Mouse (Mus musculus): ENCODE data around the gene Fabp3. TPM values are rescaled to one million over a fixed set of nuclear protein-coding genes. Genes with fewer than 3 reads are reported as not detected.

Fabp3 gene
- polyA plus RNA-seq, 2 experiments: 41.6 to 47.3 TPM

DNA sequence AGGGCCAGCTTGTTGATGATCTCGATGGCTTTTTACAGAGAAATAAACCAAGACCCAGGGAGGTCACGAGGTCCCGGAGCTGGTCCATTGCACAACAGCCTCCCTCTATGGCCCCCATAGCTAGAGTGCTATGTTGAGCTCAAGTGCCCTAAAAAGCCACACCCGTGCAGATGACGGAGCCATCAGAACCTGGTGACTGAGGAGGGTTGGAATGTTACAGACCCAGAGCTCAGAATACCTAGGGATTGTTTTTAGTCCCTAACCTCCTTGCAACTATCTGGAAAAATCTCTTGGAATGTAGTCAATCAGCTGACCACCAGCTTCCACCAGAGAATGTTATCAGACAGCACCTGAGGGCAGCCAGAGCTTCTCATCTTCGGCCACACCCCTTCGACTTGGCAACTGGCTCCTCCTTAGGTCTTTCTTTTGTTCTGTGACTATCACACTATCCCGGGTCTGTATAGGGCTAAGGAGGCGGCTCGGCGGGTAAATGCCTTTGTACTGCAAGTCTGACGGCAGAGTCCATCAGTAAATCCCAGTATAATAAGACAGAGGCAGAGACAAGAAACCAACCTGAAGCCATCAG lies 6.0 kb upstream of the Fabp3 start:
- no peak overlapping the region for H3K27ac ChIP-seq (replicated peaks; ENCODE audit: low read depth, low read length)
- H3K36me3 ChIP-seq (ENCODE audit: control insufficient read depth, insufficient read depth, low read length): no peaks in the 10 kb centered on the region
- H3K4me3 ChIP-seq (replicated peaks; ENCODE audit: low read length): no peak overlapping the region
- no peak overlapping the region for H3K4me2 ChIP-seq (replicated peaks; ENCODE audit: low read depth, low read length, severe bottlenecking)
- H3K9me3 ChIP-seq (ENCODE audit: control insufficient read depth, low read length): no peaks in the 10 kb centered on the region
- H3K9ac ChIP-seq (ENCODE audit: low read depth, low read length, severe bottlenecking): no peak overlapping the region
- TF ChIP-seq POLR2A (IDR thresholded peaks at IDR 0.05; ENCODE audit: borderline replicate concordance, extremely low read depth, insufficient read depth, insufficient read length): no peak
- DNase-seq (ENCODE audit: low spot score): no peak
- H3K27me3 ChIP-seq (ENCODE audit: control insufficient read depth, insufficient read depth, low read length): peaks cover 10% of the 10 kb centered on the region
- WGBS: 59% methylated on average over 12 of the region's 12 CpGs
- ATAC-seq (ENCODE audit: low FRiP score, low read depth): no peak
- no peaks in the 10 kb centered on the region for H3K4me1 ChIP-seq (ENCODE audit: control insufficient read depth, insufficient read depth, low read length)

DNA sequence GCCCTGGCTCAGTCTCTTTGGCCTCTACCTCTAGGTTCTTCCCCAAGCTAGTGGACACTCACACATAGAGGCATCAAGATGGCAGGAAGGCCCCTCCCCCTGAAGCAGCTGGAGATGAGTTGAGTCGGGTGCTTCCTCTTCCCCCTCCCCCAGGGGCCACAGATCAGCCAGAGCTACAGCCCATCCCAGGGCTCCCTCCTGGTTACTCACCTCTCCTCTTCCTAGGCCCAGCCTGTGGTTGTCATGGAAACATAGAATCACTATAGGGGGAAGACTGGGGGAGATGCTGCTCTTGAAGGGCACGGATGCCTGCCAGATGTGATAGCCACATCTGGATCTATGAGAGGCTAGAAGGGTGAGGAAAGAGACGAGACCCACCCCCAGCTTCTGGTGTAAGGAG lies 3.6 kb upstream of the Fabp3 start:
- peaks cover 7% of the 10 kb centered on the region for H3K4me1 ChIP-seq (ENCODE audit: control insufficient read depth, insufficient read depth, low read length)
- WGBS: 22% methylated on average over 3 of the region's 3 CpGs
- H3K27me3 ChIP-seq (ENCODE audit: control insufficient read depth, insufficient read depth, low read length): peaks cover 32% of the 10 kb centered on the region
- no peak for DNase-seq (ENCODE audit: low spot score)
- no peaks in the 10 kb centered on the region for H3K36me3 ChIP-seq (ENCODE audit: control insufficient read depth, insufficient read depth, low read length)
- no peaks in the 10 kb centered on the region for H3K9me3 ChIP-seq (ENCODE audit: control insufficient read depth, low read length)
- H3K4me3 ChIP-seq (replicated peaks; ENCODE audit: low read length): no peak overlapping the region
- TF ChIP-seq POLR2A (IDR thresholded peaks at IDR 0.05; ENCODE audit: borderline replicate concordance, extremely low read depth, insufficient read depth, insufficient read length): no peak
- H3K9ac ChIP-seq (ENCODE audit: low read depth, low read length, severe bottlenecking): no peak overlapping the region
- no peak overlapping the region for H3K27ac ChIP-seq (replicated peaks; ENCODE audit: low read depth, low read length)
- no peak overlapping the region for H3K4me2 ChIP-seq (replicated peaks; ENCODE audit: low read depth, low read length, severe bottlenecking)
- ATAC-seq (ENCODE audit: low FRiP score, low read depth): no peak

DNA sequence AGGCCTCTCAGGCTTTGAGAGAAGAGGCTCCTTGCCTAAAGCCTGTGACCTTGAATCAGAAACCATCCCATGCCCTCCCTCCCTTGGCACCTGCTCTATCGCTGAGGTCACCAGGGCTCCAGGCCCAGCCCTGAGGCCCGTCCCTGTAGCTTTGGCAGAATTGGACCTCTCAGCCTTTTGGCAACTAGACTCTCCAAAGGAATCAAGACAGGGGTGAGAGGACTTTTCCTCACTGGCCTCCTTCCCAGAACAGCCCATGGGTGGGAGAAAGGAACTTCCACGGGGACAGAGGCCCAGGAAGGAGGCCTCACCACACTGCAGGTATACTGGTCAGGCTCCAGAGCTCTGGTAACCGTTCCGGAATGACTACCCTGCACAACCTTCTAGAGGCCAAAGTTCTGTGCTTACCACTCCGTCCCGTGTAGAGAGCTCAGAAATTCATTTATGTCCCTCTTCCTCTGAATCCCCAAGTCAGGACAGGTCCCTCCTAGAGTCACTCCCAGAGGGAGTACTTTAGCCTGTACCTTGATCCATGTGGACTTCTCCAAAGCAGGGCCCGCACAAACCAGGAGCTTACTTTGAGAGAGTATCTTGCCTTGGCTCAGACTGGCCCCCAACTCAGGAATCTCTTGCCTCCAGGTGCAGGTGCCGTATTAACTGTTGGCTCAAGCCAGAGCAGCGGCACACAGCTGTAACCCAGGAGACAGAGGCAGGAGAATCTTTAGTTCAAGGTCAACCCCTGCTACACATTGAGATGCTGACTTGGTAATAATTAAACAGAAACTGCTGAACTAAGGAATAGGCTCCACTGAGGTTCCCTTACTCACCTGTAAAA lies 1.4 kb upstream of the Fabp3 start:
- 74% methylated on average over 10 of the region's 10 CpGs for WGBS
- Histone ChIP-seq H3K4me2 (replicated peaks; ENCODE audit: low read depth, low read length, severe bottlenecking) (peak overlapping the region; percentile 87), H3K9me3 (ENCODE audit: control insufficient read depth, low read length) (no peaks in the 10 kb centered on the region), H3K9ac (ENCODE audit: low read depth, low read length, severe bottlenecking) (no peak overlapping the region), H3K27ac (replicated peaks; ENCODE audit: low read depth, low read length) (no peak overlapping the region), H3K4me1 (ENCODE audit: control insufficient read depth, insufficient read depth, low read length) (peaks cover 7% of the 10 kb centered on the region), H3K36me3 (ENCODE audit: control insufficient read depth, insufficient read depth, low read length) (no peaks in the 10 kb centered on the region), H3K27me3 (ENCODE audit: control insufficient read depth, insufficient read depth, low read length) (peaks cover 38% of the 10 kb centered on the region), H3K4me3 (replicated peaks; ENCODE audit: low read length) (peak overlapping the region; percentile 46; the same call in 1 of the 2 replicates)
- DNase-seq (ENCODE audit: low spot score): no peak
- TF ChIP-seq POLR2A (IDR thresholded peaks at IDR 0.05; ENCODE audit: borderline replicate concordance, extremely low read depth, insufficient read depth, insufficient read length): no peak
- no peak for ATAC-seq (ENCODE audit: low FRiP score, low read depth)

DNA sequence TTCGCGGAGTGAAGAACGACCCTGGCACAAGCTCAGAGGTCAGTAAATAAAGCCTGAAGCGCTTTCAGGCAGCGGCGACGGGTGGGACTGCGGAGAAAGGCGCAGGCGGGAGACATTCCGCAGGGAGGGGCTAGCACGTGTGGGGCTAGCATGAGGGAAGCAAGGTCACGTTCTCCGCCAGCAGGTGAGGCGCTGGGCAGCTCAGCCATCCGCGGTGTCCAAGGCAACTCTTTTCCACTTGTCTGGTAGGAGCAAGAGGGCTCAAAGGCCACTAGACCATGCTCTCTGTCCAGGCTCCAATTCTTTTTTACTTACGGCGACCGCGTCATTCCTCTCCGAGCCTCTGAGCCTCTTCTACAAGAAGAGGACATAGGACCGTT lies 554 bp upstream of the Fabp3 start:
- 0% methylated on average over 23 of the region's 23 CpGs for WGBS
- H3K4me3 ChIP-seq (replicated peaks; ENCODE audit: low read length): peak overlapping the region; percentile 46
- no peak overlapping the region for H3K27ac ChIP-seq (replicated peaks; ENCODE audit: low read depth, low read length)
- H3K4me1 ChIP-seq (ENCODE audit: control insufficient read depth, insufficient read depth, low read length): peaks cover 7% of the 10 kb centered on the region
- ATAC-seq (ENCODE audit: low FRiP score, low read depth) (peak; percentile 59), DNase-seq (ENCODE audit: low spot score) (no peak)
- H3K36me3 ChIP-seq (ENCODE audit: control insufficient read depth, insufficient read depth, low read length): no peaks in the 10 kb centered on the region
- H3K4me2 ChIP-seq (replicated peaks; ENCODE audit: low read depth, low read length, severe bottlenecking): peak overlapping the region; percentile 87
- H3K27me3 ChIP-seq (ENCODE audit: control insufficient read depth, insufficient read depth, low read length): peaks cover 38% of the 10 kb centered on the region
- H3K9ac ChIP-seq (ENCODE audit: low read depth, low read length, severe bottlenecking): no peak overlapping the region
- TF ChIP-seq POLR2A (IDR thresholded peaks at IDR 0.05; ENCODE audit: borderline replicate concordance, extremely low read depth, insufficient read depth, insufficient read length): no peak
- no peaks in the 10 kb centered on the region for H3K9me3 ChIP-seq (ENCODE audit: control insufficient read depth, low read length)

DNA sequence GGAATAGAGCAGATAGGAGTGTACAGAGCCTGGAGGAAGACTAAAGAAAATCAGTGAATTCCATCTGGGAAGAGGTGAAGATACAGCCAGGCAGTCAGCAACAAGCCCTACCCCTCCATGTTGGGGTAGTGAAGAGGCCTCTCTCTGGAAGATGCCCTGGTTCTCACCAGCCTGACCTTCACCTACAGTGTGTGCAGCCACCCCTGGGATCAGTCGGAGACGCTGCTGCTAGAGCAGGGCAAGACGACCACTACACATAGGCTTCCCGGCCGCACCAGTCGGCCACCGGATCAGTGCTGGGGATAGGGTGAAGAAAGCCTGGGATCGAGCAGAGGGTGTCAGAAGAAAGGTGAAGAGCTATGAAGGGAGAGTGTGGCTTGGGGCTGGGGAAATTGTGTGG lies 859 bp downstream of the Fabp3 start:
- Histone ChIP-seq H3K27me3 (ENCODE audit: control insufficient read depth, insufficient read depth, low read length) (peaks cover 38% of the 10 kb centered on the region), H3K4me1 (ENCODE audit: control insufficient read depth, insufficient read depth, low read length) (peaks cover 7% of the 10 kb centered on the region), H3K9me3 (ENCODE audit: control insufficient read depth, low read length) (no peaks in the 10 kb centered on the region), H3K9ac (ENCODE audit: low read depth, low read length, severe bottlenecking) (no peak overlapping the region), H3K27ac (replicated peaks; ENCODE audit: low read depth, low read length) (no peak overlapping the region), H3K4me3 (replicated peaks; ENCODE audit: low read length) (peak overlapping the region; percentile 46; the same call in 1 of the 2 replicates), H3K4me2 (replicated peaks; ENCODE audit: low read depth, low read length, severe bottlenecking) (peak overlapping the region; percentile 87; the same call in 1 of the 2 replicates), H3K36me3 (ENCODE audit: control insufficient read depth, insufficient read depth, low read length) (0 out of 2 replicates have a peak, but pooled peaks cover 10% of the 10 kb centered on the region)
- DNase-seq (ENCODE audit: low spot score) (no peak), ATAC-seq (ENCODE audit: low FRiP score, low read depth) (no peak)
- 35% methylated on average over 8 of the region's 8 CpGs for WGBS
- no peak for TF ChIP-seq POLR2A (IDR thresholded peaks at IDR 0.05; ENCODE audit: borderline replicate concordance, extremely low read depth, insufficient read depth, insufficient read length)
